Mouse (Mus musculus) ES-E14 (cell line): ENCODE measurements at regions not wholly inside any gene's neighbourhood (a gene's known extent, or its start where the extent isn't known, plus 50 kb on each side); places are given as distances from the start of the nearest gene placed in this dataset.
"Not testable (repeated sequence)": the region's sequence is repeated elsewhere in the genome, so short reads cannot be mapped to it uniquely, and the experiment has no call there.

Experiments
- DNase-seq: peaks from one replicate; pipeline ENCODE4 v3.0.0-alpha.2; 2013; ENCODE audit warnings: low read depth, low spot score
- H3K27ac ChIP-seq: 2 replicates; pipeline ENCODE4 v1.5.1; 2012; ENCODE audit warnings: low read depth, mild to moderate bottlenecking, low read length, moderate library complexity, mixed read lengths; ENCODE audit not compliant: poor library complexity, insufficient read depth, severe bottlenecking
- H3K36me3 ChIP-seq: 2 replicates; pipeline ENCODE4 v1.6.1; 2012; ENCODE audit warnings: mild to moderate bottlenecking, low read length, moderate library complexity, mixed read lengths; ENCODE audit not compliant: control insufficient read depth, poor library complexity, insufficient read depth, severe bottlenecking
- H3K4me1 ChIP-seq, 2 experiments: fragments of 150-350 bp in 1 of 2; sonication (generic) in 1 of 2; 2 replicates each; pipeline ENCODE4 v1.6.1; 2012; ENCODE audit warnings: low read length in 2 of 2, mild to moderate bottlenecking in 1 of 2, mixed read lengths in 1 of 2; ENCODE audit not compliant: control insufficient read depth in 2 of 2, insufficient read depth in 2 of 2, poor library complexity in 1 of 2
- H3K4me3 ChIP-seq, 2 experiments: fragments of 150-350 bp in 1 of 2; sonication (generic) in 1 of 2; 2 replicates each; pipeline ENCODE4 v1.5.1; 2012; ENCODE audit warnings: low read length in 2 of 2, low read depth in 1 of 2, mild to moderate bottlenecking in 1 of 2, mixed read lengths in 1 of 2; ENCODE audit not compliant: insufficient read depth in 1 of 2, poor library complexity in 1 of 2, severe bottlenecking in 1 of 2
- H3K9ac ChIP-seq: 2 replicates; pipeline ENCODE4 v1.6.1; 2012; ENCODE audit warnings: low read depth, mild to moderate bottlenecking, low read length, mixed read lengths; ENCODE audit not compliant: poor library complexity, insufficient read depth, severe bottlenecking
- H3K9me3 ChIP-seq: fragments of 150-350 bp; sonication (generic); 2 replicates; pipeline ENCODE4 v1.6.1; 2012; ENCODE audit warnings: low read depth, mild to moderate bottlenecking, low read length; ENCODE audit not compliant: control insufficient read depth, insufficient read depth
- MAFK ChIP-seq: IDR thresholded peaks from 2 replicates; pipeline ENCODE4 v1.6.1; 2014; ENCODE audit warnings: mild to moderate bottlenecking, low read depth, low read length, inconsistent platforms; ENCODE audit not compliant: insufficient read depth
- in situ Hi-C, 2 experiments: fragments of 600-800 bp; cut with MboI; formaldehyde crosslinking; loops; one replicate each; pipeline ENCODE4 v1.15.1; 2025; ENCODE audit warnings: low sequenced_read_pairs in 2 of 2, inconsistent platforms in 1 of 2; ENCODE audit not compliant: unreplicated experiment in 2 of 2

DNA sequence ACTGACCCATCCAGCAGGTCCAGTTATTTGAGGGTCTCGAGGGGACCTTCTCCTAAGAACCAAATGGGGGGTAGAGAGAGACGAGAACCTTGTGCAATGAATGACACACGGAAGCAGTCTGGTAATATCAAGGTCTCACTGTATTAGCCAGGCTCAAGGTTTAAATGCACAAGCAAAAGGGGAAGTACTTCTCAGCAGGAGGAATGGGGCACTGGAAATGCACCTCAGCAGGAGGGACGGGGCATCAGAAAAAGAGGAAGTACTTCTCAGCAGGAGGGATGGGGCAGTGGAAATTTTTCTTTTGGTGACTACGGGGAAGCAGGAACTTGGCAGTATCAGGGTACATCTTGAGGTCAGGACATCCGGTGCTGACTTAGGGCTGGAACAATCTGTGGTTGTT lies 74.9 kb upstream of the Vmn1r3 start:
- H3K9me3 ChIP-seq, H3K4me1 ChIP-seq, H3K27ac ChIP-seq, DNase-seq, H3K9ac ChIP-seq, in situ Hi-C loops, H3K36me3 ChIP-seq, H3K4me3 ChIP-seq: not testable (repeated sequence)

DNA sequence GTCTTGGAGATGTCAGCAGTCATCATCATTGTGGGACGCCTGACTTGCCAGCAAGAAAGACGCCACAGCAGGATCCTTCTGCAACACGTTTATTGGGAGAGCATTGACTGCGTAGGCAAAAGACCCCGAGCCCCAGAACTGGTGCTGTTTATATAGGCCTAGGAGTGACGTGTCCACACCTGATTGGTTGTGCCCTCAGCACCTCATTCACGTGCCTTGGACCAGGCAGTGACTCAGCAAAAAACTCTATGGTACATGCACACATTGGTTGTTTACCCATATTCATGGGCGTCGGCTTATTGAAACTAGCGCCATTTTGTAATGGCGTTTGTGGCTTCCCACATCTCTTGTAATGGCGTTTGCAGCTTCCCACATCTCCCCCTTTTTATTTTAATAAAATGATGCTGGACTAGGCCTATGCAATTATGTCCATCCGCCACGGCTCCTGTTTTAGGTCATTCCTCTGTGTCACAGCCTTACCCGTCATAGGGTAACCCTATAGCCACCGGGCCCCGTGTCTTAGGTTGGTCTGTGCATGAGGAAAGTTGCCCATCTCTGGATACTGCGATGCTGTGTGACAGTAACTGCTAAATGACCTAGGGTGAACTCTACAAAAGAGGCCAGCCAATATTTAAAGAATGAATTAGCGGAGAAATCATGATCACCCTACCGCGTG lies 67.6 kb upstream of the Vmn1r3 start:
- H3K4me3 ChIP-seq, in situ Hi-C loops, H3K36me3 ChIP-seq, H3K4me1 ChIP-seq, H3K9ac ChIP-seq, DNase-seq, H3K9me3 ChIP-seq: not testable (repeated sequence)
- H3K27ac ChIP-seq, result 0 out of 2 replicates have a peak overlapping the region, but pooled peaks have one; percentile 22
- peak; percentile 59; the same call in 1 of the 2 replicates for TF ChIP-seq MAFK

DNA sequence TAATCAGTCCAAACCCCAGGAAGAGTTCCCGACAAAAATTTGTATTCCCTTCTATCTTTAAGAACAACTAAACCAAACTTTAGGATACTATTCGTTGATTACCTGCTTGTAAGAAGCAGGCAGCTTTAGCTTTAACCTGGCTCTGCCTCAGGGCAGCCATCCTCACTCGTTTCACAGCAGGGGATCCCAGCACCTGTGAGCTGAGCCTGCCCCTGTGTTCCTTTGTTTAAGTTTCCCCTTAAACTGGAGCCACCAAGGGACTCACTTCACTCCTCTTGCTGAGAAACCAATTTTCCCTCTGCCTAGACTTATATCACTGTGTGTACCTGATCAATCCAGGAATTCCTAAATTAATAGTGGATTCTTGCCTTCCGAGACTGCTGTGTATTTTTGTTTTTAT lies 65.1 kb upstream of the Vmn1r3 start:
- not testable (repeated sequence) for H3K9me3 ChIP-seq

DNA sequence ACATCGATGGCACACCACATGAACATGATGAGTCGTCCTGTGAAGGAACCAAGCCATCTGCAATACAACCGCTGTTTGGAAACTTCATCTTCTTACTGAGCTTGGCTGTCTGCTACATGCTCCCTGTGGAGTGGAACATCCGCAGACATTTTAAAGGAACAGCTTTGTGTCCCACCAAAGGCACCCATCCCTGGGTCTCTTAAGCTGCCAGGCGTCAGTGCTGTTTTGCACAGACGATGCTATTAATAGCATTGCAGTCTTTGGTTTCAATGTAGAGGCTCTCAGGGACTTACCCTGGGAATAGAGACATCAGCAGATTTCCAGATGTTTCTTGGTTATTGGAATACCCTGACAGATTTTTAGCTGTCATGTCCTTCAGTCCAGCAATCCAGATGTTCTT lies 56.9 kb upstream of the Vmn1r3 start:
- DNase-seq, H3K4me1 ChIP-seq, in situ Hi-C loops, H3K9ac ChIP-seq, H3K36me3 ChIP-seq, H3K27ac ChIP-seq, H3K9me3 ChIP-seq, H3K4me3 ChIP-seq: not testable (repeated sequence)

More for the DNA sequence above, 65.1 kb upstream of the Vmn1r3 start:
- H3K9ac ChIP-seq, H3K27ac ChIP-seq, H3K4me1 ChIP-seq, H3K36me3 ChIP-seq, H3K4me3 ChIP-seq, in situ Hi-C loops: not testable (repeated sequence)
- peak; percentile 57 for DNase-seq

DNA sequence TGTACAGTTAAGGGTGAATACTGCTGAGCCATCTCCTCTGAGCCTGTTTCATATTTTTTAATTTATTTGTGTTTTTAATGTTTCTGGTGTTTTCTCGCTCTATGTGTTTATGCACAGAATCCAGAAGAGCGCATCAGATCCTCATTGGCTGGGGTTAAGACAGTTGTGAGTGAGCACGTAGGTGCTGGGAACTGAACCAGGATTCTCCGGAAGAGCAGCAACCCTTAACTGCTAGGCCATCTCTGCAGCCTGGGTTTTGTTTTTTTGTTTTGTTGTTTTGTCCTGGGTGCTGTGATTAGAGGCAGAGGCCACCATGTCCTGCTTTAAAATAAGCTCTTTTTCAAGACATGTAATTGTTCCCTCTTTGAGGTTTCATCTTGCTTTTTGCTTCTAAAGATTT lies 56.2 kb upstream of the Vmn1r3 start:
- DNase-seq, H3K36me3 ChIP-seq, H3K4me3 ChIP-seq, H3K9ac ChIP-seq, H3K9me3 ChIP-seq, in situ Hi-C loops, H3K4me1 ChIP-seq, H3K27ac ChIP-seq: not testable (repeated sequence)

DNA sequence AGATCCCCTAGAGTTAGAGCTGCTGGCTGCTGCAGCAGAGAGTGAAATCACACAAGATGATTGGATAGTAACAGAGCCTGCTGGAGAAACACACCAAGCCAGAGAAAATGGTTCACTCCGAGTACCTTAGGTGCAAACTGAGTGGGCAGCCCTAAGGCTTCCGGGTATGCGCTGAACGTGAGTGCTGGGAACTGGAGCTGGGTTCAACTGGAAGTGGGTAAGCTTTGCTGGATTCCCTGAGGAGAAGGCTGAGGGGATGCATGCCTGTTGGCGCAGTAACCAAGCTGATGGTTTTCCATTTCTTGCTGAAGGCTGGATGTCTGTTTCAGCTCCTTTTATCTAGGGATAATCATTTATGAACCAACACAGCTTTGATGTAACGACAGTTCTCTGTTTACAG lies 53.3 kb upstream of the Vmn1r3 start:
- in situ Hi-C loops, H3K27ac ChIP-seq, H3K36me3 ChIP-seq, DNase-seq, H3K9me3 ChIP-seq, H3K4me1 ChIP-seq, H3K4me3 ChIP-seq, H3K9ac ChIP-seq: not testable (repeated sequence)

DNA sequence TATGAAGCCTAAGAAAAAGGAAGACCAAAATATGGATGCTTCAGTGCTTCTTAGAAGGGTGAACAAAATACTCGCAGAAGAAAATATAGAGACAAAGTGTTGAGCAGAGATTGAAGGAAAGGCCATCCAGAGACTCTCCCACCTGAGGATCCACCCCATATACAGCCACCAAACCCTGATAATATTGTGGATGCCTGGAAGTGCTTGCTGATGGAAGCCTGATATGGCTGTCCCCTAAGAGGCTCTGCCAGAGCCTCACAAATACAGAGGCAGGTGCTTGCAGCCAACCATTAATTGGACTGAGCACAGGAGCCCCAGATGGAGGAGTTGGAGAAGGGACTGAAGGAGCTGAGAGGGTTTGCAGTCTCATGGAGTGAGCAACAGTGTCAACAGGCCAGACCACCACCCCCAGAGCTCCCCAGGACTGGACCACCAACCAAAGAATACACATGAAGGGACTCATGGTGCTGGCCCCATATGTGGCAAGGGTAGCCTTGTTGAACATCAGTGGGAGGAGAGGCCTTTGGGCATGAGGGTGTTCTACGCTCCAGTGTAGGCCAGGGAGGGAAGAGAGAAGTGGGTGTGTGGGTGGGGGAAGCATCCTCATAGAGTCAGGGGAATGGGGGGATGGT lies 51.1 kb upstream of the Vmn1r3 start:
- H3K9me3 ChIP-seq, H3K4me1 ChIP-seq, H3K4me3 ChIP-seq, in situ Hi-C loops, H3K9ac ChIP-seq, H3K36me3 ChIP-seq, DNase-seq, H3K27ac ChIP-seq: not testable (repeated sequence)
